Mouse (Mus musculus) forebrain, embryonic 11.5 days (tissue): ENCODE measurements around the gene Zwint. TPM values are rescaled to one million over a fixed set of nuclear protein-coding genes. Genes with fewer than 3 reads are reported as not detected.

Experiments used
- ATAC-seq: fragments of 200-750 bp; cut with Nextera tagmentation; replicated peaks from 2 replicates; pipeline ENCODE4 v1.8.0; 2017; ENCODE audit warnings: moderate TSS enrichment; ENCODE audit not compliant: low FRiP score
- DNase-seq: peaks from one replicate; pipeline ENCODE4 v3.0.0-alpha.2; 2017; ENCODE audit warnings: low spot score
- H3K27ac ChIP-seq: fragments of 300-500 bp; sonication (generic); 2 replicates; pipeline ENCODE4 v1.5.1; 2014; ENCODE audit warnings: low read depth, low read length
- H3K27me3 ChIP-seq: fragments of 300-500 bp; sonication (generic); 2 replicates; pipeline ENCODE4 v1.6.1; 2014; ENCODE audit warnings: mild to moderate bottlenecking, low read length, mixed read lengths; ENCODE audit not compliant: control insufficient read depth, insufficient read depth
- H3K36me3 ChIP-seq: fragments of 300-500 bp; sonication (generic); 2 replicates; pipeline ENCODE4 v1.6.1; 2014; ENCODE audit warnings: mild to moderate bottlenecking, low read length, moderate library complexity, mixed read lengths; ENCODE audit not compliant: control insufficient read depth, insufficient read depth
- H3K4me1 ChIP-seq: fragments of 300-500 bp; sonication (generic); replicated peaks from 2 replicates; pipeline ENCODE4 v1.6.1; 2014; ENCODE audit warnings: low read length, mixed read lengths; ENCODE audit not compliant: control insufficient read depth, insufficient read depth
- H3K4me2 ChIP-seq: fragments of 300-500 bp; sonication (generic); 2 replicates; pipeline ENCODE4 v1.6.1; 2014; ENCODE audit warnings: low read depth, mild to moderate bottlenecking, low read length, moderate library complexity, mixed read lengths; ENCODE audit not compliant: severe bottlenecking
- H3K4me3 ChIP-seq: fragments of 300-500 bp; sonication (generic); 2 replicates; pipeline ENCODE4 v1.5.1; 2014; ENCODE audit warnings: low read depth, low read length
- H3K9ac ChIP-seq: fragments of 300-500 bp; sonication (generic); 2 replicates; pipeline ENCODE4 v1.6.1; 2014; ENCODE audit warnings: low read length
- H3K9me3 ChIP-seq: fragments of 300-500 bp; sonication (generic); 2 replicates; pipeline ENCODE4 v1.6.1; 2016; ENCODE audit warnings: low read length, mixed read lengths; ENCODE audit not compliant: control insufficient read depth
- WGBS: fragments of 180-500 bp; shearing (Covaris S2); extraction: QIAGEN DNeasy Blood & Tissue Kit; methylation state at CpG from one replicate; pipeline ENCODE4 v1.1.7; 2014; 5-methylcytosine and 5-hydroxymethylcytosine counted together
- polyA plus RNA-seq: library from polyadenylated mRNA; unstranded; fragments of >200 nt; fragmentation: Nextera tagmentation; extraction: Ambion mirVana; gene quantifications from 2 replicates; pipeline ENCODE4 v1.2.1, GENCODE M21; 2014

Zwint gene
- polyA plus RNA-seq, 1 experiment from 2014 or later = 435 TPM

- DNase-seq (peak; percentile 76), ATAC-seq (peak; percentile 83)
- peaks cover 5% of the 10 kb centered on the region; the same call in 1 of the 2 replicates for H3K4me1 ChIP-seq
- peaks cover 4% of the 10 kb centered on the region; the same call in 1 of the 2 replicates for H3K36me3 ChIP-seq
- H3K4me2 ChIP-seq = peak overlapping the region; percentile 77
- H3K9ac ChIP-seq = peak overlapping the region; percentile 77
- H3K9me3 ChIP-seq = no peaks in the 10 kb centered on the region
- no peaks in the 10 kb centered on the region for H3K27me3 ChIP-seq
- peak overlapping the region; percentile 81 for H3K27ac ChIP-seq
- 1% methylated on average over 15 of the region's 15 CpGs for WGBS
- peak overlapping the region; percentile 72 for H3K4me3 ChIP-seq
Observed at GRCm38 (mm10) chr10:72655017-72655509, 418 bp downstream of the Zwint start.

- Histone ChIP-seq H3K9me3 (no peaks in the 10 kb centered on the region), H3K9ac (no peak overlapping the region), H3K27ac (no peak overlapping the region), H3K4me2 (no peak overlapping the region), H3K4me3 (no peak overlapping the region), H3K36me3 (peaks cover 4% of the 10 kb centered on the region; the same call in 1 of the 2 replicates), H3K27me3 (no peaks in the 10 kb centered on the region), H3K4me1 (peaks cover 5% of the 10 kb centered on the region; the same call in 1 of the 2 replicates)
- ATAC-seq (no peak), DNase-seq (no peak)
- 93% methylated on average over 5 of the region's 5 CpGs for WGBS
Observed at GRCm38 (mm10) chr10:72659198-72659597, 4.6 kb downstream of the Zwint start.

- peaks cover 4% of the 10 kb centered on the region; the same call in 1 of the 2 replicates for H3K36me3 ChIP-seq
Observed at GRCm38 (mm10) chr10:72660350-72660749, 5.7 kb downstream of the Zwint start.

GRCm38 (mm10) chr10:72667856-72668255 is 13.2 kb downstream of the Zwint start:
- no peaks in the 10 kb centered on the region; the same call in 1 of the 2 replicates for H3K36me3 ChIP-seq
- ATAC-seq = no peak

More at GRCm38 (mm10) chr10:72660350-72660749, 5.7 kb downstream of the Zwint start:
- Histone ChIP-seq H3K4me1 (peaks cover 5% of the 10 kb centered on the region; the same call in 1 of the 2 replicates), H3K9me3 (no peaks in the 10 kb centered on the region), H3K27ac (no peak overlapping the region), H3K4me2 (no peak overlapping the region), H3K4me3 (no peak overlapping the region), H3K9ac (no peak overlapping the region), H3K27me3 (no peaks in the 10 kb centered on the region)
- 92% methylated on average over 1 of the region's 1 CpGs for WGBS
- no peak for DNase-seq
- no peak for ATAC-seq

GRCm38 (mm10) chr10:72669086-72669485 is 14.4 kb downstream of the Zwint start:
- DNase-seq = no peak
- Histone ChIP-seq H3K27ac (no peak overlapping the region), H3K27me3 (no peaks in the 10 kb centered on the region), H3K36me3 (no peaks in the 10 kb centered on the region; the same call in 1 of the 2 replicates), H3K4me1 (no peaks in the 10 kb centered on the region), H3K4me2 (no peak overlapping the region), H3K4me3 (no peak overlapping the region), H3K9me3 (no peaks in the 10 kb centered on the region), H3K9ac (no peak overlapping the region)
- ATAC-seq = no peak
- 91% methylated on average over 1 of the region's 1 CpGs for WGBS

More at GRCm38 (mm10) chr10:72667856-72668255, 13.2 kb downstream of the Zwint start:
- no peak overlapping the region for H3K9ac ChIP-seq
- no peaks in the 10 kb centered on the region for H3K27me3 ChIP-seq
- no peaks in the 10 kb centered on the region for H3K9me3 ChIP-seq
- no peaks in the 10 kb centered on the region for H3K4me1 ChIP-seq
- 96% methylated on average over 5 of the region's 5 CpGs for WGBS
- H3K4me2 ChIP-seq = no peak overlapping the region
- no peak for DNase-seq
- no peak overlapping the region for H3K27ac ChIP-seq
- H3K4me3 ChIP-seq = no peak overlapping the region

- Histone ChIP-seq H3K4me1 (no peaks in the 10 kb centered on the region), H3K4me2 (no peak overlapping the region), H3K9ac (no peak overlapping the region), H3K9me3 (no peaks in the 10 kb centered on the region), H3K36me3 (no peaks in the 10 kb centered on the region; the same call in none of the 2 replicates), H3K4me3 (no peak overlapping the region), H3K27me3 (no peaks in the 10 kb centered on the region), H3K27ac (no peak overlapping the region)
- DNase-seq (no peak), ATAC-seq (no peak)
- 92% methylated on average over 6 of the region's 6 CpGs for WGBS
Observed at GRCm38 (mm10) chr10:72675971-72676370, 21.3 kb downstream of the Zwint start.

GRCm38 (mm10) chr10:72676550-72676949 is 21.9 kb downstream of the Zwint start:
- H3K27me3 ChIP-seq = no peaks in the 10 kb centered on the region
- H3K27ac ChIP-seq = no peak overlapping the region
- no peaks in the 10 kb centered on the region for H3K9me3 ChIP-seq
- no peak overlapping the region for H3K4me2 ChIP-seq
- H3K36me3 ChIP-seq = no peaks in the 10 kb centered on the region; the same call in none of the 2 replicates
- H3K9ac ChIP-seq = no peak overlapping the region
- WGBS = 90% methylated on average over 1 of the region's 1 CpGs
- no peak overlapping the region for H3K4me3 ChIP-seq
- no peak for DNase-seq
- no peak for ATAC-seq
- H3K4me1 ChIP-seq = no peaks in the 10 kb centered on the region

- no peaks in the 10 kb centered on the region for H3K9me3 ChIP-seq
- no peak overlapping the region for H3K27ac ChIP-seq
- H3K9ac ChIP-seq = no peak overlapping the region
- ATAC-seq (no peak), DNase-seq (no peak)
- no peaks in the 10 kb centered on the region for H3K27me3 ChIP-seq
- H3K4me3 ChIP-seq = no peak overlapping the region
- no peak overlapping the region for H3K4me2 ChIP-seq
- no peaks in the 10 kb centered on the region for H3K4me1 ChIP-seq
- H3K36me3 ChIP-seq = no peaks in the 10 kb centered on the region; the same call in none of the 2 replicates
- 91% methylated on average over 4 of the region's 4 CpGs for WGBS
Observed at GRCm38 (mm10) chr10:72679086-72679485, 24.4 kb downstream of the Zwint start.

- no peaks in the 10 kb centered on the region for H3K4me1 ChIP-seq
- H3K9ac ChIP-seq = no peak overlapping the region
- WGBS = 89% methylated on average over 5 of the region's 5 CpGs
- H3K4me2 ChIP-seq = no peak overlapping the region
- H3K27ac ChIP-seq = no peak overlapping the region
- no peaks in the 10 kb centered on the region for H3K27me3 ChIP-seq
- H3K9me3 ChIP-seq = no peaks in the 10 kb centered on the region
- ATAC-seq (no peak), DNase-seq (no peak)
- H3K4me3 ChIP-seq = no peak overlapping the region
- H3K36me3 ChIP-seq = no peaks in the 10 kb centered on the region
Observed at GRCm38 (mm10) chr10:72701092-72701491, 46.4 kb downstream of the Zwint start.
